Mouse (Mus musculus) telencephalon, adult 2 months (tissue): ENCODE measurements at regions not wholly inside any gene's neighbourhood (a gene's known extent, or its start where the extent isn't known, plus 50 kb on each side); places are given as distances from the start of the nearest gene placed in this dataset.

Experiments used
- DNase-seq: peaks from one replicate; pipeline ENCODE4 v3.0.0-alpha.2; 2011; ENCODE audit warnings: low read depth, low spot score

DNA sequence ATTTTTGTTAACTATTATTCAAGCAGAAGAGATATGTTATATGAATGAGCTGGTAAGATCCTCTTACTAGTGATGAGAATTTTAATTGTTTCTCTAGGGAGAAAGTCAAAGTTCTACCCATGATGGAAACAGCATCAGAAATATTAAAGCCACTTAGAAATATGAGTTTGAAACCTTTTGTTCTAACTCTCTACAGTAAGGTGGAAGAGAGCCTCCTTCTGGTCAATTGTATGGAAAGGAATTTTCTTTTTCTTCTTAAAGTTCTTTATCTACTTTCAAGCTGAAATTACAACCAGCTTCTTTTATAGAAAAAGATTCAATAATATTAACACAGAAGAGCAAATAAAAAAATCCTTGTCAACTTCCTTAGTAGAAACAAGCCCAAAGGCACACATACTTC lies 94.4 kb upstream of the E2f7 start:
- DNase-seq: peak; percentile 35

DNA sequence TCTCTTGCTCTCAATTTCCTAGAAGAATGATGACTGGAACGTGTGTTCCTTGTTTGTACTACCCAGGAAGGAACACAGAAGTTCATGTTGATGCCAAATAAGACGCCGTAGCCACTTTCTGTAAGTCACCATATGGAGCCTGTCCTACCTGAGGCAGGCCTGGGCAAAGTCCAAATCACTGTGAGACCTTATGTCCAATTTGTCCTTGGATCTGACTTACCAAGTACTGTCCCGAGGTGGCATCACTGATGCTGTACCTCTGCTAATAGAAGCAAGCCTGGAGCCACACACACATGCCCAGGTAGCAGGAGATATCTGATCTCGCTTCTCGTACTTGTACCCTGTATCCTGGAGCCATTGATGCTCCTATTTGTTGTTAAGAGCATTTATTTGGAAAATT lies 91.2 kb upstream of the E2f7 start:
- DNase-seq: no peak

DNA sequence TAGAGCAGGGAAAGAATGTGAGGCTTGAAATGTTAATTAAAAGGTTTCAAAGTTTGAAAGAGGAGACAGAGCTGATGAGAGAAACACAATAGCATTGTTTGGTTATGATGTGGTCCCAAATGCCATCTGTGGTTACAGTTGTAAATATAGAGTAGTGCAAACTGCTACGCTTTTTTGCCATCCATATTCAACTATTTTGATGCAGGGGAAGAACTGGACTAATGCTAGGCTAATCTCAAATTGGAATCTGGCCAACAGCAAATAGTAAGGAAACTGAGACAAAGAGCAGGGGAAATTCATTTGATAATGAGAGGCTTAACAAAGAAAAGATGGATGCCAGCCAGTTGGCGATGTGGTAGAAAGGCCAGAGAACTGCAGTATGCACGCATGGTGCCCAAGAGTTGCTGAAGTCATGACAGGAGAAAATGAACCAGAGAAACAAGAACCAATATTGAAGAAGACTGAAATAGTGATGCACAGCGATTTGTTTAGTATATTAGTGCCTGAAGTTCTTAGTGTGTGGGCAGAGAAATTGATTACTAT lies 87.0 kb upstream of the E2f7 start:
- no peak for DNase-seq

DNA sequence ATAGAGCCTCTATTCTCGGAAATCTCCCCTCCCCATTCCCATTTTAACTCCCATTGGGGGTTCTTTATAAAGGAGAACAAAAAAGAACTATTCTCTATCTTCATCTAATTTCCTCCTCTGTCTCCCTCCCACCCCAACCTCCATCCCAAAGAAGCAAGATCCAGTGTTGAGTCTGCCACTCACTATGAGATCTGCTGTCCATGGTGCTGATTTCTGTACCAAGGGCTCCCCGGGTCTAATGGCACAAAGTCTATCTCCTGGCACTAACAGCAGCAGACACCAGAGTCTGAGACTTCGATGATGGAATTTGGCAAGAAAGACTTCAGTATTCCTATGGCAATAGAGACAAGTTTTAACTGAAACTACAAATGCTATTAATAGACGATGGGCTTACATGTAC lies 68.7 kb upstream of the E2f7 start:
- no peak for DNase-seq
